Mouse (Mus musculus) MEL (cell line): ENCODE results near the gene Macrod1. TPM values are rescaled to one million over a fixed set of nuclear protein-coding genes. Genes with fewer than 3 reads are reported as not detected.

Source experiments
- DNase-seq: peaks from one replicate; pipeline ENCODE4 v3.0.0; 2011; ENCODE audit warnings: low read depth, low spot score
- H3K27ac ChIP-seq: 2 replicates; pipeline ENCODE4 v1.5.1; 2012; ENCODE audit warnings: low read depth, mild to moderate bottlenecking, control low read depth, low read length, moderate library complexity; ENCODE audit not compliant: control insufficient read depth
- H3K27me3 ChIP-seq, 2 experiments: fragments of 150-350 bp in 1 of 2; sonication (generic) in 1 of 2; 2 replicates each; pipeline ENCODE4 v1.6.1; 2012; ENCODE audit warnings: low read length in 2 of 2, mild to moderate bottlenecking in 2 of 2, improper control_type of control experiment in 1 of 2, moderate library complexity in 1 of 2; ENCODE audit not compliant: insufficient read depth in 2 of 2, control insufficient read depth in 1 of 2
- H3K36me3 ChIP-seq, 2 experiments: 2 replicates each; pipeline ENCODE4 v1.6.1; 2012 to 2014; ENCODE audit warnings: low read length in 2 of 2, improper control_type of control experiment in 1 of 2, inconsistent platforms in 1 of 2, mild to moderate bottlenecking in 1 of 2; ENCODE audit not compliant: insufficient read depth in 2 of 2, control insufficient read depth in 1 of 2
- H3K4me1 ChIP-seq, 2 experiments: fragments of 150-350 bp in 1 of 2; sonication (generic) in 1 of 2; 2 replicates each; pipeline ENCODE4 v1.6.1; 2012; ENCODE audit warnings: low read length in 2 of 2, improper control_type of control experiment in 1 of 2, mild to moderate bottlenecking in 1 of 2; ENCODE audit not compliant: insufficient read depth in 2 of 2, control insufficient read depth in 1 of 2
- H3K4me3 ChIP-seq, 2 experiments: fragments of 150-350 bp in 1 of 2; sonication (generic) in 1 of 2; 2 replicates each; pipeline ENCODE4 v1.5.1; 2012; ENCODE audit warnings: low read depth in 2 of 2, low read length in 2 of 2, mild to moderate bottlenecking in 2 of 2, moderate library complexity in 2 of 2, control low read depth in 1 of 2, improper control_type of control experiment in 1 of 2; ENCODE audit not compliant: control insufficient read depth in 1 of 2, insufficient read depth in 1 of 2
- H3K79me2 ChIP-seq: 2 replicates; pipeline ENCODE4 v1.6.1; 2012; ENCODE audit warnings: mild to moderate bottlenecking, low read length, moderate library complexity; ENCODE audit not compliant: control insufficient read depth, poor library complexity, insufficient read depth
- H3K9ac ChIP-seq: 2 replicates; pipeline ENCODE4 v1.6.1; 2012; ENCODE audit warnings: low read depth, mild to moderate bottlenecking, control low read depth, low read length, moderate library complexity; ENCODE audit not compliant: control insufficient read depth, poor library complexity, severe bottlenecking
- H3K9me3 ChIP-seq: fragments of 150-350 bp; sonication (generic); replicated peaks from 2 replicates; pipeline ENCODE4 v1.6.1; 2012; ENCODE audit warnings: mild to moderate bottlenecking, low read length, improper control_type of control experiment, moderate library complexity; ENCODE audit not compliant: insufficient read depth
- CHD1 ChIP-seq: IDR thresholded peaks from 2 replicates; pipeline ENCODE4 v1.6.1; 2012; ENCODE audit warnings: low read depth, mild to moderate bottlenecking, inconsistent platforms, low read length, improper control_type of control experiment
- ELF1 ChIP-seq: IDR thresholded peaks from 2 replicates; pipeline ENCODE4 v1.6.1; 2014; ENCODE audit warnings: low read depth, mild to moderate bottlenecking, inconsistent platforms, low read length, improper control_type of control experiment, moderate library complexity
- EP300 ChIP-seq, 2 experiments: IDR thresholded peaks; 2 replicates each; pipeline ENCODE4 v1.6.1; 2011; ENCODE audit warnings: improper control_type of control experiment in 2 of 2, low read length in 2 of 2, low read depth in 1 of 2, mild to moderate bottlenecking in 1 of 2
- JUND ChIP-seq: IDR thresholded peaks from 2 replicates; pipeline ENCODE4 v1.6.1; 2011; ENCODE audit warnings: low read depth, mild to moderate bottlenecking, improper control_type of control experiment, low read length
- KAT2A ChIP-seq: conservative IDR thresholded peaks from 2 replicates; pipeline ENCODE4 v1.6.1; 2012; ENCODE audit warnings: low read depth, low read length, improper control_type of control experiment, inconsistent platforms
- MAFK ChIP-seq: IDR thresholded peaks from 2 replicates; pipeline ENCODE4 v1.6.1; 2011; ENCODE audit warnings: low read depth, mild to moderate bottlenecking, low read length, improper control_type of control experiment, borderline replicate concordance
- MEF2A ChIP-seq: IDR thresholded peaks from 2 replicates; pipeline ENCODE4 v1.6.1; 2014; ENCODE audit warnings: low read depth, mild to moderate bottlenecking, inconsistent platforms, low read length, improper control_type of control experiment; ENCODE audit not compliant: poor library complexity, insufficient replicate concordance, severe bottlenecking; ENCODE audit errors: extremely low read depth
- MXI1 ChIP-seq: IDR thresholded peaks from 2 replicates; pipeline ENCODE4 v1.6.1; 2011; ENCODE audit warnings: mild to moderate bottlenecking, low read depth, low read length, improper control_type of control experiment
- MYB ChIP-seq: IDR thresholded peaks from 2 replicates; pipeline ENCODE4 v1.6.1; 2011; ENCODE audit warnings: mild to moderate bottlenecking, low read depth, low read length, improper control_type of control experiment
- MYC ChIP-seq: IDR thresholded peaks from 2 replicates; pipeline ENCODE4 v1.6.1; 2011; ENCODE audit warnings: low read depth, mild to moderate bottlenecking, low read length, improper control_type of control experiment, moderate library complexity
- NELFE ChIP-seq: IDR thresholded peaks from 2 replicates; pipeline ENCODE4 v1.6.1; 2011; ENCODE audit warnings: low read depth, low read length, improper control_type of control experiment
- NRF1 ChIP-seq: IDR thresholded peaks from 2 replicates; pipeline ENCODE4 v1.6.1; 2014; ENCODE audit warnings: low read depth, mild to moderate bottlenecking, inconsistent platforms, low read length, improper control_type of control experiment, moderate library complexity; ENCODE audit not compliant: poor library complexity, insufficient read depth, severe bottlenecking
- POLR2A ChIP-seq, 2 experiments: IDR thresholded peaks; 2 replicates each; pipeline ENCODE4 v1.6.1; 2011 to 2012; ENCODE audit warnings: low read length in 2 of 2, mild to moderate bottlenecking in 2 of 2, control low read depth in 1 of 2, improper control_type of control experiment in 1 of 2, low read depth in 1 of 2, moderate library complexity in 1 of 2; ENCODE audit not compliant: control insufficient read depth in 1 of 2, insufficient read depth in 1 of 2, poor library complexity in 1 of 2
- POLR2AphosphoS5 ChIP-seq: IDR thresholded peaks from 2 replicates; pipeline ENCODE4 v1.6.1; 2012; ENCODE audit warnings: low read depth, borderline replicate concordance, mild to moderate bottlenecking, inconsistent platforms, low read length, moderate library complexity, mixed read lengths
- TAL1 ChIP-seq: IDR thresholded peaks from 2 replicates; pipeline ENCODE4 v1.6.1; 2012; ENCODE audit warnings: mild to moderate bottlenecking, inconsistent platforms, low read length, moderate library complexity, mixed read lengths
- TBP ChIP-seq: IDR thresholded peaks from 2 replicates; pipeline ENCODE4 v1.8.0; 2011; ENCODE audit warnings: low read depth, low read length, improper control_type of control experiment
- UBTF ChIP-seq: IDR thresholded peaks from 2 replicates; pipeline ENCODE4 v1.6.1; 2012; ENCODE audit warnings: low read depth, mild to moderate bottlenecking, inconsistent platforms, low read length, improper control_type of control experiment, moderate library complexity, borderline replicate concordance; ENCODE audit not compliant: insufficient read depth
- USF2 ChIP-seq, 2 experiments: IDR thresholded peaks; 2 replicates each; pipeline ENCODE4 v1.6.1; 2011 to 2012; ENCODE audit warnings: improper control_type of control experiment in 2 of 2, low read length in 2 of 2, borderline replicate concordance in 1 of 2, inconsistent platforms in 1 of 2, low read depth in 1 of 2, mild to moderate bottlenecking in 1 of 2; ENCODE audit not compliant: insufficient read depth in 1 of 2
- ZKSCAN1 ChIP-seq: IDR thresholded peaks from 2 replicates; pipeline ENCODE4 v1.6.1; 2012; ENCODE audit warnings: low read depth, mild to moderate bottlenecking, inconsistent platforms, low read length, improper control_type of control experiment, moderate library complexity
- ZNF384 ChIP-seq: IDR thresholded peaks from 2 replicates; pipeline ENCODE4 v1.6.1; 2012; ENCODE audit warnings: low read depth, mild to moderate bottlenecking, inconsistent platforms, low read length, improper control_type of control experiment
- polyA plus RNA-seq, 2 experiments: library from polyadenylated mRNA; stranded (reverse) in 1 of 2; unstranded in 1 of 2; fragments of >175 nt in 1 of 2; fragments of >200 nt in 1 of 2; gene quantifications; 2 replicates each; pipeline versions ENCODE4 v1.2.1 to v1.2.4; 2012; ENCODE audit warnings: low replicate concordance in 2 of 2, low read depth in 1 of 2; ENCODE audit not compliant: insufficient read length in 2 of 2, insufficient read depth in 1 of 2, missing spikeins in 1 of 2
- total RNA-seq: library from RNA; depleted of rRNA; stranded (reverse); fragments of 300-350 nt; gene quantifications from 2 replicates; pipeline ENCODE4 v1.2.3, GENCODE M21; 2012

Macrod1 gene
- total and polyA plus RNA-seq, 3 experiments: 4.5 to 15.7 TPM; not detected in 1

DNA sequence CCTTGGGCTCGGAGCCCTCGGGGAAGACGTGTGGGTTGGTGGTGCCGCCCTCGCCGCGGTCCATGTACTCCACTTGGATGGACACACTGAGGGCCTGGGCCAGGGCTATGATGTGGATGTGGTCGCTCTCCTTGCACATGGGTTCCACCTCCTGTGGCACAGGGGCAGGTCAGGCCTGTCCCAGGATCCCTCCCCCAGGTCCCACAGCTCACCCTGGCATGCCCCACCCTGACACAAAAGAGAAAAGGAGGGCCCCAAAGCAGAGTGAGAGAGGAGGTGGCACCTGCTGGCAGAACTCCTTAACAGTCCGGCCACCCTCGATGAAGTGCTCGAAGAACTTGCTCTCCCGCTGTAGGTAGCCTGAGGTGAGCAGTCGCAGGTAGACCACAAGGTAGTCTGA lies 142.5 kb downstream of the Macrod1 start (continued):
- no peak for TF ChIP-seq NELFE
- no peak for TF ChIP-seq POLR2AphosphoS5
- TF ChIP-seq EP300 (IDR thresholded peaks at IDR 0.05; ENCODE audit: low read depth in 1 of 2, low read length in 2 of 2): no peak
- TF ChIP-seq, all 39 proteins: peak for 0

DNA sequence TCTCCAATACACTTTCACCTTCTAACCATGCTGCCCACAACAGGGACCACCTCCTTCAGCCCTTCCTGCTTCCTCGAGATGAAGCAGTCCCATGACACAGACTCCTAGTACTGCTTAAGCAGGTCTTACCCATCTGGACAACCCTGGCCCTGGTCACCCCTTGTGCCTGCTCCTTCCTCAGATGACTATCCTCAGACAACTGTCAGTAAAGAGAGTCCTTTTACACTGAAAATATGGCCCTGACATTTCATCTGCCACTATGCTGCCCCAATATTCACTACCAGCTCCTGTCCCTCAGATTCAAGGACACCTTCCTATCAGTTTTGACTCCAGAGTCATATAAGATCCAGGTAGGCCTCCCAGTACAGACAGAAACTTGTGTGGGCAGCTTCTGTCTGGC lies 143.8 kb downstream of the Macrod1 start:
- Histone ChIP-seq H3K36me3 (peaks cover 7 to 9% of the 10 kb centered on the region in 2 experiments; a peak in 3 of 4 replicates), H3K27ac (no peak overlapping the region), H3K27me3 (no peaks in the 10 kb centered on the region), H3K79me2 (peaks cover 16% of the 10 kb centered on the region), H3K4me1 (peaks cover under 1 to 5% of the 10 kb centered on the region in 2 experiments; a peak in 2 of 4 replicates), H3K4me3 (no peak overlapping the region), H3K9ac (no peak overlapping the region), H3K9me3 (no peaks in the 10 kb centered on the region)
- TF ChIP-seq MXI1: no peak
- no peak for TF ChIP-seq USF2 (IDR thresholded peaks at IDR 0.05; ENCODE audit: borderline replicate concordance in 1 of 2, insufficient read depth in 1 of 2, low read depth in 1 of 2, low read length in 2 of 2)
- no peak for TF ChIP-seq NRF1
- no peak for TF ChIP-seq ELF1
- no peak for TF ChIP-seq TBP
- no peak for TF ChIP-seq ZNF384
- TF ChIP-seq CHD1: no peak
- no peak for TF ChIP-seq KAT2A
- TF ChIP-seq MYC: no peak
- no peak for TF ChIP-seq EP300 (IDR thresholded peaks at IDR 0.05; ENCODE audit: low read depth in 1 of 2, low read length in 2 of 2)
- TF ChIP-seq ZKSCAN1: no peak
- no peak for TF ChIP-seq UBTF
- TF ChIP-seq JUND: no peak
- no peak for TF ChIP-seq MAFK
- TF ChIP-seq MEF2A: no peak
- TF ChIP-seq POLR2A (IDR thresholded peaks at IDR 0.05; ENCODE audit: control insufficient read depth in 1 of 2, insufficient read depth in 1 of 2, low read depth in 1 of 2, low read length in 2 of 2, poor library complexity in 1 of 2): no peak
- no peak for DNase-seq

DNA sequence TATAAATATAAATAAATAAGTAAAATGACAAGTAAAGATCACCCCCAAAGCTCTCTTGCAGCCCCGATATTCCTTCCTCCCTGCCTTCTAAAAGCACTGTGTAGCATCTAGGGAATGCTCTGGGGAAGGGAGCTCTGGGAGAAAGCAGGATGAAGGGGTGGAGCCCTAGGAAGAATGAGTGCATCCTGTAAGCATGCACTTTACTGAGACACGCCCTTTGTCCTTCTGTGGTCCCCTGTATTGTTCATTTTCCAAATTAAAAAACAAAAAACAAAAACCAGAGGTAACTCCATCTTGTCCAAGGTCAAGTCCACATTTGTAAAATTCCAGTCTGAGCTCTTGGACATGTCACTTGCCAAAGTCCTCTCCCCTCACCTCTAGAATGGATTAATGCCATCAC lies 148.3 kb downstream of the Macrod1 start:
- H3K4me1 ChIP-seq: peaks cover 2 to 13% of the 10 kb centered on the region in 2 experiments; a peak in 3 of 4 replicates
- no peaks in the 10 kb centered on the region for H3K9me3 ChIP-seq
- DNase-seq: no peak
- H3K79me2 ChIP-seq: peaks cover 23% of the 10 kb centered on the region
- peaks cover 3 to 14% of the 10 kb centered on the region in 2 experiments; a peak in 3 of 4 replicates for H3K36me3 ChIP-seq
- H3K27me3 ChIP-seq: no peaks in the 10 kb centered on the region
- H3K27ac ChIP-seq: no peak overlapping the region
- H3K4me3 ChIP-seq: peak overlapping the region; percentile 93 to 98
- no peak for TF ChIP-seq TAL1
- TF ChIP-seq MYB: no peak
- no peak for TF ChIP-seq KAT2A
- H3K9ac ChIP-seq: peak overlapping the region; percentile 90
